In the genomic region with DNA sequence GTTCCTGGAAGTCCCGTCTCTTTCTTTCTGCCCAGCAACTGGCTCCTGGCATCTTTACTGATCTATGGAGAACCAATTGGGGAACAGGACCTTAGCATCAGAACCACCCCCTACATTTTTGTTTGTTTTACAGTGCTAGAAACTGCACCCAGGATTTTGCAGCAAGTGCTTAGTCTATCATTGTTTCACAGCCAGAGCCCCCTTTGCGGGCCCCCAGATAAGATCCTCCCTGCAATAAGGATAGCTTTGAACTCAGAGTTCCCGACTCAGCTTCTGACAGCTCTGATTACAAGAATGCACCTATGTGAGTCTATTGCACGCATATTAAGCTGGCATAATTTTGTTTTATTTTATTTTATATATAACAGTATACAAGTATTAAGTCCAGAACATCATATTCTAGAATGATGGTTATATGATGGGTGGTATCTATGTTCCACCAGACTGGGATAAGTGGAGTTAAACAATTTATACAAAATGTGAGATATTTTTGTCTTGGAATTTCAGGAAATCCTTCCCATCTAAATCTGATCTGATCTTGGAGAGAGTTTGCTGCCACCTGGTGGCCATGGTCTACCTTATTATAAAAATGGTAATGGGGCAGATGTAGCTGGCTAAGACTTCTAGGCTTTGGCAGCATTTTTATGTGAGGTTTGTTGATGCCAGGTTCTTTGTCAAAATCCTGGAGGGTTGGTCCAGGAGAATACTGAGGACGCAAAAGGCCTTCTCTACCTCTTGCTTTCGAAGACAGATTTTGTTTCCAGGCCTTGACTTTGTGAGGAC, we compare ENCODE assay signal across 9 mouse cellular contexts. TPM values are rescaled to one million over a fixed set of nuclear protein-coding genes. Genes with fewer than 3 reads are reported as not detected.
DNase-seq lines count a peak whose midpoint lies in the region; ATAC-seq lines count a peak whose summit lies in the region.
"Had no signal": no experiment of that assay in that cellular context is flagged by ENCODE, and none has a peak within 500 bp of the region (broad histone marks: within the 10 kb centered on the region; RNA-seq: fewer than 3 reads in every experiment).

No protein-coding gene starts in this region.

- H3K36me3 ChIP-seq in intestine, embryonic 16.5 days (ENCODE audit: control insufficient read depth, insufficient read depth, low read length), result no peaks in the 10 kb centered on the region

- H3K27me3 ChIP-seq in intestine, embryonic 16.5 days (replicated peaks; ENCODE audit: control insufficient read depth, insufficient read depth, low read length), result no peaks in the 10 kb centered on the region

- H3K27ac ChIP-seq in intestine, embryonic 16.5 days (ENCODE audit: low read length), result 0 out of 2 replicates have a peak overlapping the region, but pooled peaks have one; percentile 46

- H3K9ac ChIP-seq in intestine, embryonic 16.5 days (ENCODE audit: low read depth, low read length), result no peak overlapping the region

- 0 out of 2 replicates have a peak, but pooled peaks cover 5% of the 10 kb centered on the region for H3K4me1 ChIP-seq in intestine, embryonic 16.5 days (ENCODE audit: control insufficient read depth, insufficient read depth, low read length)

- peak; percentile 66 to 91 for DNase-seq in adrenal gland, adult (ENCODE audit: inconsistent age in 2 of 2, low spot score in 1 of 2)
- DNase-seq in cerebellum, postnatal 4 days (ENCODE audit: low spot score in 2 of 2), result peak; percentile 65 to 84
- peak; percentile 74 for DNase-seq in gastrocnemius, adult 18-20 months (ENCODE audit: low spot score)
- peak; percentile 89 to 90 for DNase-seq in left cerebral cortex, postnatal 14 days (ENCODE audit: low spot score in 2 of 2)
- DNase-seq in right cerebral cortex, postnatal 4 days, result peak; percentile 95

- no peaks in the 10 kb centered on the region for H3K9me3 ChIP-seq in intestine, embryonic 16.5 days (ENCODE audit: control insufficient read depth, low read length)

- H3K4me2 ChIP-seq in intestine, embryonic 16.5 days (ENCODE audit: low read depth, low read length), result no peak overlapping the region

- ATAC-seq in intestine, embryonic 16.5 days, result peak; percentile 36; the same call in 1 of the 2 replicates
- ATAC-seq in megakaryocyte-erythroid progenitor cell, adult 5-6 weeks (replicated peaks; ENCODE audit: low FRiP score, low TSS enrichment, poor library complexity, severe bottlenecking), result peak; percentile 29; the same call in 1 of the 2 replicates
- no peak for ATAC-seq in activated CD4-positive, CD25-positive, alpha-beta regulatory T cell, adult 4 months

- intact Hi-C loops in left cerebral cortex, postnatal 14 days (cut with DNase I), result loop anchor here (2.0 kb wide), 1 partner anchor 37 kb away; no protein-coding TSS in a partner anchor

- no peak overlapping the region for H3K4me3 ChIP-seq in intestine, embryonic 16.5 days (ENCODE audit: low read length)
- H3K4me3 ChIP-seq: myocyte had no signal

- 67% methylated on average over 6 of the region's 6 CpGs for WGBS in intestine, embryonic 16.5 days

RNA-seq across cellular contexts. Expression of a gene that starts 30.3 kb away (rescaled TPM):
- 100 to 1,000 TPM; 154 to 205 TPM for total RNA-seq in gastrocnemius, adult 18-20 months (2021)
- polyA plus RNA-seq in intestine, embryonic 16.5 days (2015; fragmentation: Nextera tagmentation; extraction: Ambion mirVana), result 53.5 and 65.4 TPM in 2 replicates
- 10 to 100 TPM; 87.8 to 89.0 TPM for total RNA-seq in left cerebral cortex, postnatal 14 days (2021)
- total RNA-seq in megakaryocyte-erythroid progenitor cell, adult 5-6 weeks (2014; fragmentation: Nextera tagmentation), result 86.7 and 101 TPM in 2 replicates
- total RNA-seq in megakaryocyte-erythroid progenitor cell, adult 5-6 weeks (2017), result 36.5 and 46.2 TPM in 2 replicates
- 10 to 100 TPM; 25.6 to 25.8 TPM for polyA plus RNA-seq in activated CD4-positive, CD25-positive, alpha-beta regulatory T cell, adult 4 months (2017; shearing (Covaris generic))

RNA-seq across cellular contexts. Expression of a gene that starts 41.6 kb away (rescaled TPM):
- total RNA-seq in gastrocnemius, adult 18-20 months (2021), result 10 to 100 TPM; 15.3 to 16.3 TPM
- 20.0 and 21.8 TPM in 2 replicates for polyA plus RNA-seq in intestine, embryonic 16.5 days (2015; fragmentation: Nextera tagmentation; extraction: Ambion mirVana)
- 10 to 100 TPM; 82.7 to 84.0 TPM for total RNA-seq in left cerebral cortex, postnatal 14 days (2021)
- 44.6 and 49.1 TPM in 2 replicates for total RNA-seq in megakaryocyte-erythroid progenitor cell, adult 5-6 weeks (2014; fragmentation: Nextera tagmentation)
- 24.8 and 26.9 TPM in 2 replicates for total RNA-seq in megakaryocyte-erythroid progenitor cell, adult 5-6 weeks (2017)
- polyA plus RNA-seq in activated CD4-positive, CD25-positive, alpha-beta regulatory T cell, adult 4 months (2017; shearing (Covaris generic)), result 10 to 100 TPM; 11.8 to 19.0 TPM
